Mouse (Mus musculus): ENCODE data around the gene Lmbr1l.
"Not testable (repeated sequence)": the region's sequence is repeated elsewhere in the genome, so short reads cannot be mapped to it uniquely, and the experiment has no call there.

The Lmbr1l gene

GRCm38 (mm10) chr15:98934217-98934839 lies 16.3 kb upstream of the Lmbr1l start, which contains the start of gene Tuba1b:
Gene Tuba1b (minus strand): TSS chr15:98934565.
- DNase-seq: peak; percentile 92 to 94

GRCm38 (mm10) chr15:98933833-98934216 lies 15.8 kb upstream of the Lmbr1l start:
- DNase-seq: peak; percentile 98 to 99

GRCm38 (mm10) chr15:98933004-98933671 lies 15.1 kb upstream of the Lmbr1l start:
- peak; percentile 63 to 67 for DNase-seq

- DNase-seq: no peak
Observed at GRCm38 (mm10) chr15:98930998-98931397, 13.0 kb upstream of the Lmbr1l start.

GRCm38 (mm10) chr15:98930017-98930734 lies 12.1 kb upstream of the Lmbr1l start:
- DNase-seq: peak in 1 of 2 experiments; percentile 23

- DNase-seq: peak; percentile 90
Observed at GRCm38 (mm10) chr15:98928598-98929240, 10.7 kb upstream of the Lmbr1l start.

GRCm38 (mm10) chr15:98927566-98927965 lies 9.5 kb upstream of the Lmbr1l start:
- no peak for DNase-seq

GRCm38 (mm10) chr15:98924682-98925081 lies 6.7 kb upstream of the Lmbr1l start:
- no peak for DNase-seq

GRCm38 (mm10) chr15:98923031-98923537 lies 5.1 kb upstream of the Lmbr1l start:
- no peak for DNase-seq

GRCm38 (mm10) chr15:98922581-98922980 lies 4.5 kb upstream of the Lmbr1l start:
- no peak for DNase-seq

GRCm38 (mm10) chr15:98921510-98921909 lies 3.5 kb upstream of the Lmbr1l start:
- no peak for DNase-seq

GRCm38 (mm10) chr15:98918499-98918895 lies 466 bp upstream of the Lmbr1l start:
- not testable (repeated sequence) for DNase-seq

GRCm38 (mm10) chr15:98917091-98917490 lies 940 bp downstream of the Lmbr1l start:
- DNase-seq: peak in 1 of 2 experiments; percentile 30

- DNase-seq: no peak
Observed at GRCm38 (mm10) chr15:98916016-98916415, 2.0 kb downstream of the Lmbr1l start.

GRCm38 (mm10) chr15:98914903-98915302 lies 3.1 kb downstream of the Lmbr1l start:
- DNase-seq: no peak

GRCm38 (mm10) chr15:98904692-98905091 lies 13.3 kb downstream of the Lmbr1l start:
- DNase-seq: peak; percentile 55 to 72

- no peak for DNase-seq
Observed at GRCm38 (mm10) chr15:98902600-98902999, 15.4 kb downstream of the Lmbr1l start.

- no peak for DNase-seq
Observed at GRCm38 (mm10) chr15:98901530-98901929, 16.5 kb downstream of the Lmbr1l start.

GRCm38 (mm10) chr15:98897928-98898800 lies 19.9 kb downstream of the Lmbr1l start, which contains the start of gene Dhh:
Gene Dhh (minus strand): TSS chr15:98898540.
- no peak for DNase-seq

- DNase-seq: no peak
Observed at GRCm38 (mm10) chr15:98897495-98897894, 20.5 kb downstream of the Lmbr1l start.

GRCm38 (mm10) chr15:98895635-98896589 lies 22.1 kb downstream of the Lmbr1l start:
- DNase-seq: peak in 1 of 2 experiments; percentile 42
